Mouse (Mus musculus): Measurements from ENCODE around the gene Tlr4. TPM values are rescaled to one million over a fixed set of nuclear protein-coding genes. Genes with fewer than 3 reads are reported as not detected.

Tlr4 gene
- polyA plus RNA-seq, 1 experiment from 2014 or later: 1.6 TPM

- no peak overlapping the region for H3K4me3 ChIP-seq (ENCODE audit: low read depth, low read length)
- H3K4me1 ChIP-seq (ENCODE audit: control insufficient read depth, insufficient read depth, low read length): no peaks in the 10 kb centered on the region
- no peak overlapping the region for H3K9ac ChIP-seq (ENCODE audit: low read depth, low read length)
- no peaks in the 10 kb centered on the region for H3K27me3 ChIP-seq (ENCODE audit: control insufficient read depth, insufficient read depth, low read length)
- H3K4me2 ChIP-seq: no peak overlapping the region
- no peak overlapping the region for H3K27ac ChIP-seq (ENCODE audit: low read depth, low read length)
- no peaks in the 10 kb centered on the region for H3K9me3 ChIP-seq (replicated peaks; ENCODE audit: control insufficient read depth, low read length)
- WGBS (ENCODE audit: insufficient replicate concordance): 63% methylated on average over 3 of the region's 3 CpGs
- no peak for ATAC-seq (replicated peaks; ENCODE audit: insufficient number of reproducible peaks, low FRiP score, low TSS enrichment)
- H3K36me3 ChIP-seq (ENCODE audit: control insufficient read depth, insufficient read depth, low read length): no peaks in the 10 kb centered on the region
Measured at GRCm38 (mm10) chr4:66974918-66975317, 147.5 kb downstream of the Tlr4 start.

All from heart, embryonic 11.5 days (tissue).